Mouse (Mus musculus) Patski (cell line): ENCODE data around the gene Donson. TPM values are rescaled to one million over a fixed set of nuclear protein-coding genes. Genes with fewer than 3 reads are reported as not detected.

Experiments
- ATAC-seq: fragments of 100-300 bp; one replicate; pipeline ENCODE4 v1.8.0; 2021
- CTCF ChIA-PET: fragments of 350-600 bp; sonication (Branson Sonifier 250); formaldehyde crosslinking; loops from one replicate; lab custom pipeline; 2022; ENCODE audit warnings: inconsistent platforms; lab: Charles Lee
- POLR2A ChIA-PET: fragments of 350-600 bp; sonication (Branson Sonifier 250); formaldehyde crosslinking; loops from one replicate; lab custom pipeline; 2022; ENCODE audit warnings: antibody characterized with exemption, inconsistent platforms; lab: Charles Lee
- DNase-seq: peaks from one replicate; pipeline ENCODE4 v3.0.0-alpha.2; 2011; ENCODE audit warnings: low read depth, low spot score
- H3K27me3 ChIP-seq: fragments of 371-371 bp; one replicate; pipeline ENCODE4 v1.5.1; 2021
- CTCF ChIP-seq: fragments of 100-300 bp; IDR thresholded peaks from one replicate; pipeline ENCODE4 v1.5.1; 2021
- in situ Hi-C: fragments of 300-500 bp; cut with MboI; formaldehyde crosslinking; loops from 3 replicates; pipeline ENCODE4 v1.11.1; 2018; ENCODE audit warnings: low pct_unique_long_range_greater_than_20kb, mixed read lengths
- polyA plus RNA-seq: library from polyadenylated mRNA; unstranded; gene quantifications from one replicate; pipeline ENCODE4 v1.2.3, GENCODE M21; 2021

Gene Donson
- polyA plus RNA-seq, 1 experiment from 2014 or later: 11.7 TPM

GRCm38 (mm10) chr16:91724247-91724646 lies 35.7 kb upstream of the Donson start:
- POLR2A ChIA-PET: no interaction called here
- CTCF ChIA-PET: no interaction called here
- ATAC-seq (no peak), DNase-seq (no peak)
- in situ Hi-C loops: no loop called here
- no peak for TF ChIP-seq CTCF
- no peaks in the 10 kb centered on the region for H3K27me3 ChIP-seq

GRCm38 (mm10) chr16:91717399-91717798 lies 28.8 kb upstream of the Donson start:
- no peak for TF ChIP-seq CTCF
- no peak for DNase-seq
- ChIA-PET CTCF (no interaction called here), POLR2A (no interaction called here)
- H3K27me3 ChIP-seq: no peaks in the 10 kb centered on the region
- in situ Hi-C loops: loop anchor here (10.0 kb wide), 1 partner anchor 577 kb away; the partner anchor contains the start of gene Kcne2
- ATAC-seq: no peak

DNA sequence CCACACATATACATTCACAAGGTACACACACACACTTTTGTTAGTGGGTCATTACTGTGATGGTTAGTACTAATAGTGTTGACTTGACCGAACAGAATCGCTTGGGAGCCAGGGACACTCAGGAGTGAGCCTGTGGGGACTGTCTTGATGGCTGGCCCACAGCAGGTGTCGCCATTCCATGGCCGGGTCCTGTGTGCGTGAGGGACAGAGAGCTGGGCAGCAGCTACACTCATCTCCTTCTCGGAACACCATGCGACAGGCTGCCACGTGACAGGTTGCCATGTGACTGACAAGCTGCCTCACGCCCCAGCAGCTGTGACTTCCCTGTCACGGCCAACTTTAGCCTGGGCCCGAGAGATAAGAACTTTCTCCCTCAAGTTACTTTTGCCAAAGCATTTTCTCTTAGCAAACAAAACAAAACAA lies 28.4 kb upstream of the Donson start:
- no peak for DNase-seq
- ATAC-seq: no peak
- POLR2A ChIA-PET: no interaction called here
- in situ Hi-C loops: loop anchor here (10.0 kb wide), 1 partner anchor 578 kb away; the partner anchor contains the start of gene Kcne2
- TF ChIP-seq CTCF: no peak
- CTCF ChIA-PET: no interaction called here
- no peaks in the 10 kb centered on the region for H3K27me3 ChIP-seq

GRCm38 (mm10) chr16:91710241-91710640 lies 21.7 kb upstream of the Donson start:
- POLR2A ChIA-PET: no interaction called here
- ATAC-seq (no peak), DNase-seq (no peak)
- no peaks in the 10 kb centered on the region for H3K27me3 ChIP-seq
- in situ Hi-C loops: loop anchor here (10.0 kb wide), 1 partner anchor 585 kb away; the partner anchor contains the start of gene Kcne2
- TF ChIP-seq CTCF: no peak
- CTCF ChIA-PET: interaction anchor here (0.8 kb wide), 1 partner anchor 208 kb away, joined by 4 read pairs; no protein-coding TSS in a partner anchor

GRCm38 (mm10) chr16:91704603-91705340 lies 16.2 kb upstream of the Donson start:
- in situ Hi-C loops: loop anchor here (5.0 kb wide), 1 partner anchor 218 kb away; no protein-coding TSS in a partner anchor
- no peak for TF ChIP-seq CTCF
- DNase-seq (no peak), ATAC-seq (no peak)
- H3K27me3 ChIP-seq: no peaks in the 10 kb centered on the region
- CTCF ChIA-PET: interaction anchor here (2.5 kb wide), 1 partner anchor 10 kb away, joined by 11 read pairs; no protein-coding TSS in a partner anchor
- POLR2A ChIA-PET: no interaction called here

GRCm38 (mm10) chr16:91702771-91703188 lies 14.2 kb upstream of the Donson start:
- in situ Hi-C loops: loop anchor here (5.0 kb wide), 1 partner anchor 220 kb away; no protein-coding TSS in a partner anchor
- TF ChIP-seq CTCF: no peak
- no peaks in the 10 kb centered on the region for H3K27me3 ChIP-seq
- POLR2A ChIA-PET: no interaction called here
- no peak for DNase-seq
- ATAC-seq: no peak
- CTCF ChIA-PET: no interaction called here

DNA sequence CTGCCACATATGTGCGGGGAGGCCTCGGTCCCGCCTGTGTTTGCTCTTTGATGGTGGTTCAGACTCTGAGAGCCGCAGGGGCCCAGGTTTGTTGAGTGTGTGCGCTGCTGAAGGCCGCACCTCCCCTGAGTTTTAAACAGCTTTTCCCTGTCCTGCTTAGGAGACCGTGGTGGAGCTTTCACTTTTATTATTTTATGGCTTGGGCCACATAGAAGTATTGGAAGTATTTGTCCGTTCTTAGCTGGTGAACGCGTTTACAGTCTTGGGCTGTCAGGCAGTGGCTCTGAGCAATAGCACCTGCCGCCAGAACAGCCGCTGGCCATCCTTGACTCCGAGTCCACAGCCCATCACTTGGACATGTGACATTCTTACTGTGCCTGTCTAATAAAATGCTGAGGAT lies 13.3 kb upstream of the Donson start:
- DNase-seq: no peak
- POLR2A ChIA-PET: no interaction called here
- ATAC-seq: no peak
- H3K27me3 ChIP-seq: no peaks in the 10 kb centered on the region
- TF ChIP-seq CTCF: no peak
- CTCF ChIA-PET: no interaction called here
- in situ Hi-C loops: loop anchor here (5.0 kb wide), 1 partner anchor 220 kb away; no protein-coding TSS in a partner anchor

- ATAC-seq (no peak), DNase-seq (no peak)
- H3K27me3 ChIP-seq: no peaks in the 10 kb centered on the region
- ChIA-PET POLR2A (no interaction called here), CTCF (interaction anchor here (1.2 to 1.3 kb wide), 2 partner anchors 13 to 149 kb away, joined by 3 read pairs; no protein-coding TSS in a partner anchor)
- no peak for TF ChIP-seq CTCF
- in situ Hi-C loops: no loop called here
Measured at GRCm38 (mm10) chr16:91698995-91699394, 10.4 kb upstream of the Donson start.

DNA sequence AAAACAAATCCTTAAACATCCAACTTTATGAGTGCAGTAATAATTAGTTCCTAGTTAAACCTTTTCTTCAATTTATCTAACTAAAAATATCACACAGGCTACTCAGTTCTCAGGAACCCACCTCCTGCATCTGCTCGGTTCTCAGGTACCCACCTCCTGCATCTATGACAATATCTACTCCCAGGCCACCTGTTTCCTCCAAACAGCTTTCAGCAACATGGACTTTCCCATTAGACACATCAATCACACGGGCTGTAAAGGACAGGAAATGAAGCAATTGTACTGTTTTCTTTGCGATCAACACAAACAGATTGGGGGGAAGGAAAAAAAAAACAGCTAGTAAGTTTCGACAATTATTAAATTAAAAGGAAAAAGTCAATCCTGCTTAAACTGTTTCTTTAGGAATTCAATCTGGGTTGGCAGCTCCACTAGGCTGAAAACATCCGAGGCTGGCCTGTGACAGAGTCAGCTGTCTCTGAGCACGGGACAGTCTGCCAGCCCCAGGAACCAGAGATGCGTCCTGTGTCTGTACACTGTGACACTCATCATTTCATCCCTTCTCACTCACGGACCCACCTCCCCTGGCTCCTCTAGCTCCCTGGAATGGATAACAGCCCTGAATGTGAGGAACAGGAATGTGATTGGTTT lies 6.7 kb upstream of the Donson start:
- ChIA-PET CTCF (interaction anchor here (1.5 to 2.6 kb wide), 5 partner anchors 11 to 192 kb away, joined by 4 to 11 read pairs (median 8); no protein-coding TSS in a partner anchor), POLR2A (interaction anchor here (0.6 kb wide), 1 partner anchor 224 kb away, joined by 3 read pairs; no protein-coding TSS in a partner anchor)
- no peak for ATAC-seq
- in situ Hi-C loops: no loop called here
- no peak for DNase-seq
- no peaks in the 10 kb centered on the region for H3K27me3 ChIP-seq
- no peak for TF ChIP-seq CTCF

- ChIA-PET POLR2A (interaction anchor here (0.6 kb wide), 1 partner anchor 224 kb away, joined by 3 read pairs; no protein-coding TSS in a partner anchor), CTCF (interaction anchor here (0.8 to 2.6 kb wide), 6 partner anchors 10 to 223 kb away, joined by 3 to 11 read pairs (median 6); no protein-coding TSS in a partner anchor)
- ATAC-seq: peak; percentile 62
- DNase-seq: peak; percentile 50
- H3K27me3 ChIP-seq: no peaks in the 10 kb centered on the region
- in situ Hi-C loops: no loop called here
- peak; percentile 84 for TF ChIP-seq CTCF
Measured at GRCm38 (mm10) chr16:91694455-91695084, 6.0 kb upstream of the Donson start.
